8 mouse cellular contexts compared by ENCODE assay signal in genomic region chr4:62503374-62503970, GRCm38 (mm10). TPM values are rescaled to one million over a fixed set of nuclear protein-coding genes. Genes with fewer than 3 reads are reported as not detected.
DNase-seq lines count a peak whose midpoint lies in the region; ATAC-seq lines count a peak whose summit lies in the region.

Gene Hdhd3 (minus strand): TSS chr4:62503467.

- no peak for ATAC-seq in intestine, embryonic 14.5 days (replicated peaks; ENCODE audit: low FRiP score, low TSS enrichment, low read depth)
- ATAC-seq in neural tube, embryonic 14.5 days (ENCODE audit: low read depth) = no peak

- peak within 1 kb of the TSS; percentile 84 for H3K4me3 ChIP-seq in brown adipose tissue, adult 24 weeks (ENCODE audit: insufficient read depth, low read depth, low read length)
- peak within 1 kb of the TSS; percentile 85 for H3K4me3 ChIP-seq in intestine, embryonic 14.5 days (ENCODE audit: low read depth, low read length)
- peak within 1 kb of the TSS; percentile 64 for H3K4me3 ChIP-seq in neural tube, embryonic 14.5 days (ENCODE audit: low read depth, low read length)

- DNase-seq in layer of hippocampus, postnatal 36 days = no peak
- DNase-seq in layer of hippocampus, adult 9-11 months = no peak
- DNase-seq in intestine, embryonic 14.5 days (ENCODE audit: low spot score) = no peak
- DNase-seq in frontal cortex, adult 2 months (ENCODE audit: extremely low spot score in 1 of 2, low spot score in 1 of 2) = no peak
- no peak for DNase-seq in gastrocnemius, postnatal 36 days
- no peak for DNase-seq in layer of hippocampus, postnatal 10 days (ENCODE audit: low spot score in 2 of 2)

- WGBS in intestine, embryonic 14.5 days = 80% methylated on average over 3 of the region's 3 CpGs
- WGBS in neural tube, embryonic 14.5 days = 83% methylated on average over 3 of the region's 3 CpGs

- no peaks in the 10 kb centered on the region for H3K9me3 ChIP-seq in intestine, embryonic 14.5 days (ENCODE audit: control insufficient read depth, low read length)
- H3K9me3 ChIP-seq in neural tube, embryonic 14.5 days (ENCODE audit: control insufficient read depth, low read length) = no peaks in the 10 kb centered on the region

- H3K4me1 ChIP-seq in brown adipose tissue, adult 24 weeks (ENCODE audit: control insufficient read depth, insufficient read depth, insufficient read length, low read length) = peaks cover 4% of the 10 kb centered on the region; the same call in 1 of the 2 replicates
- H3K4me1 ChIP-seq in intestine, embryonic 14.5 days (replicated peaks; ENCODE audit: control insufficient read depth, insufficient read depth, low read length) = 0 out of 2 replicates have a peak, but pooled peaks cover 5% of the 10 kb centered on the region
- 0 out of 2 replicates have a peak, but pooled peaks cover 3% of the 10 kb centered on the region for H3K4me1 ChIP-seq in neural tube, embryonic 14.5 days (ENCODE audit: control insufficient read depth, insufficient read depth, low read length)

- peaks cover 30% of the 10 kb centered on the region for H3K36me3 ChIP-seq in intestine, embryonic 14.5 days (ENCODE audit: control insufficient read depth, insufficient read depth, low read length)
- H3K36me3 ChIP-seq in neural tube, embryonic 14.5 days (ENCODE audit: control insufficient read depth, insufficient read depth, low read length) = 0 out of 2 replicates have a peak, but pooled peaks cover 8% of the 10 kb centered on the region

- no peaks in the 10 kb centered on the region for H3K27me3 ChIP-seq in intestine, embryonic 14.5 days (replicated peaks; ENCODE audit: control insufficient read depth, insufficient read depth, low read length)
- H3K27me3 ChIP-seq in neural tube, embryonic 14.5 days (ENCODE audit: control insufficient read depth, insufficient read depth, low read length) = no peaks in the 10 kb centered on the region

- peak within 1 kb of the TSS; percentile 60 for H3K4me2 ChIP-seq in intestine, embryonic 14.5 days (ENCODE audit: low read length)
- peak within 1 kb of the TSS; percentile 68 for H3K4me2 ChIP-seq in neural tube, embryonic 14.5 days (ENCODE audit: low read depth, low read length)

- intact Hi-C loops in gastrocnemius, postnatal 36 days (cut with DNase I) = no loop called here

- peak within 1 kb of the TSS; percentile 70 for H3K9ac ChIP-seq in intestine, embryonic 14.5 days (ENCODE audit: low read length)
- peak within 1 kb of the TSS; percentile 72 for H3K9ac ChIP-seq in neural tube, embryonic 14.5 days (replicated peaks; ENCODE audit: low read depth, low read length)

- peak within 1 kb of the TSS; percentile 97 for H3K27ac ChIP-seq in brown adipose tissue, adult 24 weeks (replicated peaks; ENCODE audit: low read depth, low read length)
- peak within 1 kb of the TSS; percentile 84 for H3K27ac ChIP-seq in intestine, embryonic 14.5 days (ENCODE audit: low read depth)
- H3K27ac ChIP-seq in neural tube, embryonic 14.5 days (ENCODE audit: low read depth, low read length) = peak within 1 kb of the TSS; percentile 16

RNA-seq across cellular contexts. Expression of gene Hdhd3, which starts in this region (rescaled TPM):
- total RNA-seq in layer of hippocampus, postnatal 36 days (2021) = 10 to 100 TPM; 10.4 to 10.5 TPM
- polyA plus RNA-seq in brown adipose tissue, adult 24 weeks (2012; ENCODE audit: insufficient read depth, insufficient read length, missing spikeins) = 9.1 and 14.9 TPM in 2 replicates
- polyA plus RNA-seq in intestine, embryonic 14.5 days (2014; fragmentation: Nextera tagmentation; extraction: Ambion mirVana) = 29.4 and 32.4 TPM in 2 replicates
- 13.6 and 15.6 TPM in 2 replicates for polyA plus RNA-seq in neural tube, embryonic 14.5 days (2014; fragmentation: Nextera tagmentation; extraction: Ambion mirVana)
- polyA plus RNA-seq in frontal cortex, adult 2 months (2012; rRNA removed) = 6.8 and 8.0 TPM in 2 replicates
- 1 to 10 TPM in 1 of 2 experiments, under 1 TPM in 1; 0.84 to 1.3 TPM for total RNA-seq in gastrocnemius, postnatal 36 days (2021)
- total RNA-seq in layer of hippocampus, postnatal 10 days (2021) = 1 to 10 TPM; 7.1 to 9.4 TPM

Comparison
In these comparisons a context has a peak if more than half of its experiments do, and no peak if none do; other contexts are left out.
1. H3K27ac ChIP-seq: peak in every context shown above with its lines; median percentile 97 in brown adipose tissue, adult 24 weeks; 84 in intestine, embryonic 14.5 days; 16 in neural tube, embryonic 14.5 days.